Comparison of ENCODE assay signal across 8 mouse cellular contexts in genomic region chr4:139669847-139670246, GRCm38 (mm10). TPM values are rescaled to one million over a fixed set of nuclear protein-coding genes. Genes with fewer than 3 reads are reported as not detected.
DNase-seq lines count a peak whose midpoint lies in the region; ATAC-seq and TF ChIP-seq lines count a peak whose summit lies in the region.
"Had no signal": no experiment of that assay in that cellular context is flagged by ENCODE, and none has a peak within 500 bp of the region (broad histone marks: within the 10 kb centered on the region; RNA-seq: fewer than 3 reads in every experiment).

No protein-coding gene starts in this region.

- H3K4me1 ChIP-seq in E14TG2a.4 (replicated peaks; ENCODE audit: low read depth, low read length) = peaks cover 16% of the 10 kb centered on the region
- no peaks in the 10 kb centered on the region for H3K4me1 ChIP-seq in kidney, embryonic 14.5 days (ENCODE audit: control insufficient read depth, insufficient read depth, low read length)
- H3K4me1 ChIP-seq in liver, embryonic 15.5 days (replicated peaks) = no peaks in the 10 kb centered on the region; the same call in 1 of the 2 replicates
- H3K4me1 ChIP-seq: limb, embryonic 13.5 days had no signal

- H3K4me2 ChIP-seq in kidney, embryonic 14.5 days (replicated peaks; ENCODE audit: low read depth, low read length) = no peak overlapping the region
- H3K4me2 ChIP-seq in liver, embryonic 15.5 days = no peak overlapping the region
- H3K4me2 ChIP-seq: limb, embryonic 13.5 days had no signal

- TF ChIP-seq CTCF in C2C12 (IDR thresholded peaks at IDR 0.05; ENCODE audit: control insufficient read depth, insufficient read depth, insufficient read length) (peak; percentile 97), E14TG2a.4 (conservative IDR thresholded peaks at IDR 0.05; ENCODE audit: low read length) (peak; percentile 98)
- TF ChIP-seq CTCF in gastrocnemius, adult 2 months (IDR thresholded peaks at IDR 0.05) = peak; percentile 94

- H3K36me3 ChIP-seq in C2C12 (ENCODE audit: control insufficient read depth, insufficient read depth) (no peaks in the 10 kb centered on the region), E14TG2a.4 (ENCODE audit: insufficient read depth, low read length) (no peaks in the 10 kb centered on the region)
- no peaks in the 10 kb centered on the region for H3K36me3 ChIP-seq in kidney, embryonic 14.5 days (ENCODE audit: control insufficient read depth, insufficient read depth, low read length)
- H3K36me3 ChIP-seq in liver, embryonic 15.5 days (replicated peaks) = no peaks in the 10 kb centered on the region
- H3K36me3 ChIP-seq: limb, embryonic 13.5 days had no signal

- no peaks in the 10 kb centered on the region for H3K79me2 ChIP-seq in C2C12 (ENCODE audit: control insufficient read depth, insufficient read depth)

- H3K79me3 ChIP-seq in C2C12 (ENCODE audit: low read depth) = no peaks in the 10 kb centered on the region

- H3K4me3 ChIP-seq in C2C12 (ENCODE audit: insufficient read depth, poor library complexity, severe bottlenecking) (no peak overlapping the region), E14TG2a.4 (replicated peaks; ENCODE audit: low read length) (no peak overlapping the region)
- H3K4me3 ChIP-seq in gastrocnemius, adult 2 months = no peak overlapping the region
- no peak overlapping the region for H3K4me3 ChIP-seq in kidney, embryonic 14.5 days (ENCODE audit: low read length)
- no peak overlapping the region for H3K4me3 ChIP-seq in liver, embryonic 15.5 days (replicated peaks)
- H3K4me3 ChIP-seq: limb, embryonic 13.5 days had no signal

- H3ac ChIP-seq in C2C12 (ENCODE audit: control insufficient read depth, insufficient read length, low read depth) = no peak overlapping the region

- peak; percentile 74; the same call in 1 of the 2 replicates for ATAC-seq in kidney, embryonic 14.5 days (ENCODE audit: low FRiP score, low TSS enrichment)
- ATAC-seq in liver, embryonic 15.5 days (ENCODE audit: insufficient read depth) = 0 out of 2 replicates have a peak, but pooled peaks have one; percentile 9

- H3K27me3 ChIP-seq in C2C12 (ENCODE audit: control insufficient read depth, insufficient read depth, insufficient read length) (no peaks in the 10 kb centered on the region), E14TG2a.4 (ENCODE audit: insufficient read depth, low read length) (peaks cover 26% of the 10 kb centered on the region)
- H3K27me3 ChIP-seq in kidney, embryonic 14.5 days (ENCODE audit: control insufficient read depth, insufficient read depth, low read length) = peaks cover 3% of the 10 kb centered on the region; the same call in 1 of the 2 replicates
- no peaks in the 10 kb centered on the region for H3K27me3 ChIP-seq in liver, embryonic 15.5 days

- DNase-seq in cerebellum, adult 18-20 months = peak; percentile 61 to 82
- peak; percentile 63 for DNase-seq in gastrocnemius, adult 2 months
- DNase-seq in retina, adult 2 months (ENCODE audit: low read depth, low spot score) = peak; percentile 38

- no peak overlapping the region for H3K27ac ChIP-seq in gastrocnemius, adult 2 months
- H3K27ac ChIP-seq in kidney, embryonic 14.5 days (ENCODE audit: low read depth, low read length) = no peak overlapping the region
- no peak overlapping the region for H3K27ac ChIP-seq in liver, embryonic 15.5 days (replicated peaks)
- H3K27ac ChIP-seq: limb, embryonic 13.5 days had no signal

- intact Hi-C loops in gastrocnemius, adult 2 months (cut with DNase I) = loop anchor here (1.0 kb wide), 1 partner anchor 26 kb away; no protein-coding TSS in a partner anchor

- no peak overlapping the region for H3K9ac ChIP-seq in kidney, embryonic 14.5 days (ENCODE audit: low read depth, low read length)
- no peak overlapping the region for H3K9ac ChIP-seq in liver, embryonic 15.5 days
- H3K9ac ChIP-seq: limb, embryonic 13.5 days had no signal

- H3K9me3 ChIP-seq in E14TG2a.4 (ENCODE audit: low read length) = 0 out of 2 replicates have a peak, but pooled peaks cover 3% of the 10 kb centered on the region
- H3K9me3 ChIP-seq in kidney, embryonic 14.5 days (ENCODE audit: control insufficient read depth, low read length) = no peaks in the 10 kb centered on the region
- H3K9me3 ChIP-seq in liver, embryonic 15.5 days (replicated peaks) = no peaks in the 10 kb centered on the region
- H3K9me3 ChIP-seq: limb, embryonic 13.5 days had no signal

- 27% methylated on average over 6 of the region's 6 CpGs for WGBS in kidney, embryonic 14.5 days
- WGBS in liver, embryonic 15.5 days (ENCODE audit: insufficient replicate concordance) = 15% methylated on average over 6 of the region's 6 CpGs

TF ChIP-seq in C2C12, 6 proteins besides CTCF, POLR2A, EP300 and RAD21:
- TF ChIP-seq USF1 (IDR thresholded peaks at IDR 0.05; ENCODE audit: low read depth) = no peak
- TF ChIP-seq MAX (IDR thresholded peaks at IDR 0.05) = no peak
- no peak for TF ChIP-seq CEBPB (IDR thresholded peaks at IDR 0.05; ENCODE audit: low read depth)

RNA-seq across cellular contexts. Expression of gene Tas1r2, which starts 16.5 kb away (rescaled TPM):
- 1.2 TPM for polyA plus RNA-seq in C2C12 (2012; fragmentation: generic; extraction: Trizol)
- not detected for total RNA-seq in gastrocnemius, adult 2 months (2021)
- not detected in 2 replicates for polyA plus RNA-seq in kidney, embryonic 14.5 days (2014; fragmentation: Nextera tagmentation; extraction: Ambion mirVana)
- not detected in 2 replicates for polyA plus RNA-seq in liver, embryonic 15.5 days (2015; fragmentation: Nextera tagmentation; extraction: Ambion mirVana)
- polyA plus RNA-seq: limb, embryonic 13.5 days had no signal

RNA-seq across cellular contexts. Expression of gene Aldh4a1, which starts 47.2 kb away (rescaled TPM):
- polyA plus RNA-seq in C2C12 (2012; fragmentation: generic; extraction: Trizol) = 6.7 TPM
- total RNA-seq in gastrocnemius, adult 2 months (2021) = 10 to 100 TPM; 58.2 to 75.6 TPM
- 31.3 and 37.3 TPM in 2 replicates for polyA plus RNA-seq in kidney, embryonic 14.5 days (2014; fragmentation: Nextera tagmentation; extraction: Ambion mirVana)
- 85.0 and 99.8 TPM in 2 replicates for polyA plus RNA-seq in liver, embryonic 15.5 days (2015; fragmentation: Nextera tagmentation; extraction: Ambion mirVana)
